Comparison of ENCODE assay signal across 11 mouse cellular contexts in the genomic region with DNA sequence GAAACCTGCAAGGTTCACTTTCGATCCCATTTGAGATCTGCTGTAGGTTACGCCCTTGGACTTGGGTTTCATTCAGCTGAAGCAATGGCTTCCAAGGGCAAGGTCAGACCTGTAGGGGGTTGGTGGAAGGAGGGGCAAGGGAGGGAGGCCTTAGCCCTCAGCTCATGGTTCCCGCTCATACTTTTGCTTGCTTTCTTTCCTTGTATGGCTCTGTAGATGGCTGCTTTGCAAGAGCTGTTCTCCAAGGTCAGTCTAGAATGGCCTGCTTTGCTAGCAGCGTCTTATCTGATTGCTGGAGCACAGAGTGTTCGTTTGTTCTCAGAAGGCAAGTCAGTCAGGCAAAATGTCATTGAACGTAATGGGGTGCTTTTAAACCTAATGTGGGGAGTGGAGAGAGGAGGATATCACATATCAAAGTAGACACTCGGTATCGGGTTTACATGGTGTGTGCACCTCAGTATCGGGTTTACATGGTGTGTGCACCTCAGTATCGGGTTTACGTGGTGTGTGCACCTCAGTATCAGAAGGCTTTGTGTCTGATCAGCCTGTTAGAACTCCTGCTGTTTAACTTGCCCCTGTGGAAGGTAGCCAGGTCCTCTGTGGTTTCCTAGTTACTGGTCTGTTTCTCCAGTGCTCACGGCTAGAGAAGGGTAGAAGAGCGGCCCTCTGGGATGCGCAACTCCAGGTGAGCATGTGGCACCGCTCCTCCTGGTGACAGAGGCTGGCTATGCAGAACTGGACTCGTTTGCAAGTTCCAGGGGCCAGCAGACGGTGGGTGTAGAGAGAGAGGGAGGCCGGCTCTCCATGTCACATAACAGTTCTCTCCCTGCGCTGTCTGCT. TPM values are rescaled to one million over a fixed set of nuclear protein-coding genes. Genes with fewer than 3 reads are reported as not detected.
A peak's percentile ranks its signal among the peaks of the same experiment; 100 is the strongest.
DNase-seq lines count a peak whose midpoint lies in the region; ATAC-seq lines count a peak whose summit lies in the region.
"Had no signal": no experiment of that assay in that cellular context is flagged by ENCODE, and none has a peak within 500 bp of the region (broad histone marks: within the 10 kb centered on the region; RNA-seq: fewer than 3 reads in every experiment).

No protein-coding gene starts in this region.

- peak overlapping the region; percentile 7; the same call in 1 of the 2 replicates for H3K27ac ChIP-seq in embryonic facial prominence, embryonic 14.5 days (replicated peaks; ENCODE audit: low read depth, low read length)
- H3K27ac ChIP-seq: hindbrain, embryonic 13.5 days; limb, embryonic 15.5 days had no signal

- no peak overlapping the region for H3K4me3 ChIP-seq in embryonic facial prominence, embryonic 14.5 days (ENCODE audit: low read depth, low read length)
- H3K4me3 ChIP-seq: hindbrain, embryonic 13.5 days; limb, embryonic 15.5 days had no signal

- H3K27me3 ChIP-seq in embryonic facial prominence, embryonic 14.5 days (replicated peaks; ENCODE audit: control insufficient read depth, insufficient read depth, low read length), result no peaks in the 10 kb centered on the region
- H3K27me3 ChIP-seq: hindbrain, embryonic 13.5 days had no signal

- 49% methylated on average over 19 of the region's 19 CpGs for WGBS in embryonic facial prominence, embryonic 14.5 days

- peak; percentile 58 for ATAC-seq in embryonic facial prominence, embryonic 14.5 days (ENCODE audit: low read depth)

- no peak overlapping the region for H3K9ac ChIP-seq in embryonic facial prominence, embryonic 14.5 days (ENCODE audit: low read depth, low read length)
- H3K9ac ChIP-seq: hindbrain, embryonic 13.5 days; limb, embryonic 15.5 days had no signal

- peak; percentile 83 for DNase-seq in ovary, adult 18-20 months (ENCODE audit: low spot score)
- DNase-seq in ovary, postnatal 10 days (ENCODE audit: low spot score), result no peak
- no peak for DNase-seq in embryonic facial prominence, embryonic 14.5 days (ENCODE audit: low spot score)
- DNase-seq in kidney, adult 8-10 months, result peak; percentile 31 to 50
- no peak for DNase-seq in right cerebral cortex, postnatal 4 days
- no peak for DNase-seq in cerebellum, adult 9-11 months
- no peak for DNase-seq in thymus, postnatal 25 days
- DNase-seq: cerebellum, adult 11 months; thymus, postnatal 14 days had no signal

- H3K36me3 ChIP-seq in embryonic facial prominence, embryonic 14.5 days (ENCODE audit: control insufficient read depth, insufficient read depth, low read length), result no peaks in the 10 kb centered on the region

- peaks cover 3% of the 10 kb centered on the region; the same call in 1 of the 2 replicates for H3K4me1 ChIP-seq in embryonic facial prominence, embryonic 14.5 days (ENCODE audit: control insufficient read depth, insufficient read depth, low read length)

- no peak overlapping the region for H3K4me2 ChIP-seq in embryonic facial prominence, embryonic 14.5 days (ENCODE audit: low read depth, low read length)
- H3K4me2 ChIP-seq: hindbrain, embryonic 13.5 days; limb, embryonic 15.5 days had no signal

- H3K9me3 ChIP-seq in embryonic facial prominence, embryonic 14.5 days (ENCODE audit: control insufficient read depth, low read length), result no peaks in the 10 kb centered on the region
- H3K9me3 ChIP-seq: hindbrain, embryonic 13.5 days; limb, embryonic 15.5 days had no signal

RNA-seq across cellular contexts. Expression of a gene that starts 35.7 kb away (rescaled TPM):
- 2.3 TPM in 2 replicates for polyA plus RNA-seq in embryonic facial prominence, embryonic 14.5 days (2014; fragmentation: Nextera tagmentation; extraction: Ambion mirVana)

RNA-seq across cellular contexts. Expression of a gene that starts 50.7 kb away (rescaled TPM):
- not detected in 2 replicates for polyA plus RNA-seq in embryonic facial prominence, embryonic 14.5 days (2014; fragmentation: Nextera tagmentation; extraction: Ambion mirVana)
- polyA plus RNA-seq: hindbrain, embryonic 13.5 days; limb, embryonic 15.5 days had no signal

Comparison
In these comparisons a context has a peak if more than half of its experiments do, and no peak if none do; other contexts are left out.
1. DNase-seq: peak in ovary, adult 18-20 months (single experiment) and kidney, adult 8-10 months (2 of 2); none in ovary, postnatal 10 days (single experiment), embryonic facial prominence, embryonic 14.5 days (single experiment), right cerebral cortex, postnatal 4 days (single experiment), cerebellum, adult 9-11 months (single experiment) and thymus, postnatal 25 days (single experiment).